Mouse (Mus musculus): ENCODE data around the gene Wdhd1. TPM values are rescaled to one million over a fixed set of nuclear protein-coding genes. Genes with fewer than 3 reads are reported as not detected.

The Wdhd1 gene
- polyA plus RNA-seq, 1 experiment from 2014 or later, result 29.5 TPM

DNA sequence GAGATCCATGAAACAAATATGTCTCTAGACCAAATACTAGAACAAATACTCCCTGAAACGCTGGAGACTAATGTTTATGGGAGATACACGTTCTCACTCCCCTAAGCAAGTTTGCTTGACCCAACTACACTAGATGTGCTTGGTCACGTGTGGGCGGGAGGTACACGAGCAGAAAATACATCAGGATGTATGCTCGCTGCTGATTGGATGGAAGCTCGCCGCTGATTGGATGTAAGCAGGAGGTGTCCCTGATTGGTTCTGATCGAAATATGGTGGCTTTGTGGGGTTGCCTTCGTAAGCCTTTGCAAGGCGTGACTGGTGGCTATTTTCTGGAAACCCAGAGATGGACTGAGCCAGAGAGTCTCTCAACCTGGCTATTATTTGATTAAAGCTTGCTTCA lies 55.1 kb downstream of the Wdhd1 start:
- Histone ChIP-seq H3K4me2 (ENCODE audit: low read depth, low read length) (no peak overlapping the region), H3K9ac (ENCODE audit: low read depth, low read length) (no peak overlapping the region), H3K4me1 (ENCODE audit: control insufficient read depth, low read depth, low read length) (no peaks in the 10 kb centered on the region), H3K27me3 (ENCODE audit: control insufficient read depth, insufficient read depth, low read depth, low read length) (no peaks in the 10 kb centered on the region), H3K9me3 (replicated peaks; ENCODE audit: control insufficient read depth, low read length) (no peaks in the 10 kb centered on the region), H3K27ac (ENCODE audit: low read length) (no peak overlapping the region), H3K36me3 (ENCODE audit: control insufficient read depth, insufficient read depth) (no peaks in the 10 kb centered on the region), H3K4me3 (ENCODE audit: low read depth, low read length) (no peak overlapping the region)
- peak; percentile 48; the same call in 1 of the 2 replicates for ATAC-seq (ENCODE audit: low read depth)
- WGBS (ENCODE audit: insufficient replicate concordance), result 73% methylated on average over 11 of the region's 11 CpGs

GRCm38 (mm10) chr14:47220231-47221025 lies 56.2 kb downstream of the Wdhd1 start:
- Histone ChIP-seq H3K27me3 (ENCODE audit: control insufficient read depth, insufficient read depth, low read depth, low read length) (no peaks in the 10 kb centered on the region), H3K9ac (ENCODE audit: low read depth, low read length) (no peak overlapping the region), H3K36me3 (ENCODE audit: control insufficient read depth, insufficient read depth) (no peaks in the 10 kb centered on the region), H3K27ac (ENCODE audit: low read length) (no peak overlapping the region), H3K4me3 (ENCODE audit: low read depth, low read length) (no peak overlapping the region), H3K4me1 (ENCODE audit: control insufficient read depth, low read depth, low read length) (no peaks in the 10 kb centered on the region), H3K9me3 (replicated peaks; ENCODE audit: control insufficient read depth, low read length) (no peaks in the 10 kb centered on the region), H3K4me2 (ENCODE audit: low read depth, low read length) (no peak overlapping the region)
- ATAC-seq (ENCODE audit: low read depth), result no peak
- WGBS (ENCODE audit: insufficient replicate concordance), result 61% methylated on average over 8 of the region's 8 CpGs

- Histone ChIP-seq H3K9ac (ENCODE audit: low read depth, low read length) (no peak overlapping the region), H3K27me3 (ENCODE audit: control insufficient read depth, insufficient read depth, low read depth, low read length) (no peaks in the 10 kb centered on the region), H3K36me3 (ENCODE audit: control insufficient read depth, insufficient read depth) (no peaks in the 10 kb centered on the region), H3K4me2 (ENCODE audit: low read depth, low read length) (no peak overlapping the region), H3K4me3 (ENCODE audit: low read depth, low read length) (no peak overlapping the region), H3K4me1 (ENCODE audit: control insufficient read depth, low read depth, low read length) (no peaks in the 10 kb centered on the region), H3K9me3 (replicated peaks; ENCODE audit: control insufficient read depth, low read length) (no peaks in the 10 kb centered on the region), H3K27ac (ENCODE audit: low read length) (no peak overlapping the region)
- WGBS (ENCODE audit: insufficient replicate concordance), result 76% methylated on average over 9 of the region's 9 CpGs
- no peak for ATAC-seq (ENCODE audit: low read depth)
These were observed 57.7 kb downstream of the Wdhd1 start for GRCm38 (mm10) chr14:47218766-47219606.

DNA sequence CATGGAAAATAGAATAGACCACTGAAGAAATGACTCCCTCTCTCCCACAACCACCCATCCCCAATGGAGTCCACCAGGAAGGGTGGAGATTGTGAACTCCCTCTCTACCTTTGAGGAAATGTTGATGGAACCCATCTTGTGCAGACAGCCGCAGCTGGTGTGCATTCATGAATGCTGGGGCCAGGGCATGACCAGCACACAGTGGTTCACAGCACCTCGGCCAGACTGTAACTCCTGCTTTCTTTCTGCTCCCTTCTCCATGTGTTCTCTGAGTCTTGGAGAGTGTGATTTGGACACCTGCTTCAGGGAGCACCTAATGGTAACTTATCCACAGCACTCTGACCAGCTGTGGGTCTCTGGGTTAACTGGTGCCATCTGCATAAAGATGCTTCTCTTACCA lies 60.1 kb downstream of the Wdhd1 start:
- H3K36me3 ChIP-seq (ENCODE audit: control insufficient read depth, insufficient read depth), result no peaks in the 10 kb centered on the region
- 61% methylated on average over 2 of the region's 2 CpGs for WGBS (ENCODE audit: insufficient replicate concordance)
- no peak overlapping the region for H3K27ac ChIP-seq (ENCODE audit: low read length)
- no peaks in the 10 kb centered on the region for H3K4me1 ChIP-seq (ENCODE audit: control insufficient read depth, low read depth, low read length)
- no peak overlapping the region for H3K4me2 ChIP-seq (ENCODE audit: low read depth, low read length)
- no peaks in the 10 kb centered on the region for H3K9me3 ChIP-seq (replicated peaks; ENCODE audit: control insufficient read depth, low read length)
- no peak overlapping the region for H3K4me3 ChIP-seq (ENCODE audit: low read depth, low read length)
- no peaks in the 10 kb centered on the region for H3K27me3 ChIP-seq (ENCODE audit: control insufficient read depth, insufficient read depth, low read depth, low read length)
- no peak overlapping the region for H3K9ac ChIP-seq (ENCODE audit: low read depth, low read length)
- no peak for ATAC-seq (ENCODE audit: low read depth)

DNA sequence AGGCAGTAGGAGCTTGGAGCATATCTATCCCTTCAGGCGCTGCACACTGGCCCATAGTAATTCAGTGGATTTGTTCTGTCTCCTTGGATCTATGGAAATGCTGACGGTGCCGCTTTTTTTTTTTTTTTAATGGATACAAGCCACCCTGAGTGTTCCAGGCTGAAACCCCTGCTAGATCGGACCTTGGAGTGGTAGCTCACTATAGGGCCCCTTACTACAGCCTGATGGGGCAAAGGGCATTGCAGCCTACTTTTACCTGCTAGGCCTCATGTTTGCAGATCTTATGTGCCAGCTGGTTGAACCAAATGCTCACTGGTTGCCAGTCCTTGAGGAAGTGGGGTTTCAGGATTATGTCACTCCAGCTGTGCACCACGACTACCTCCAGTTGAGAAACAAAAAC lies 62.3 kb downstream of the Wdhd1 start:
- no peaks in the 10 kb centered on the region for H3K9me3 ChIP-seq (replicated peaks; ENCODE audit: control insufficient read depth, low read length)
- H3K27me3 ChIP-seq (ENCODE audit: control insufficient read depth, insufficient read depth, low read depth, low read length), result no peaks in the 10 kb centered on the region
- no peaks in the 10 kb centered on the region for H3K36me3 ChIP-seq (ENCODE audit: control insufficient read depth, insufficient read depth)
- no peak overlapping the region for H3K4me3 ChIP-seq (ENCODE audit: low read depth, low read length)
- WGBS (ENCODE audit: insufficient replicate concordance), result 62% methylated on average over 5 of the region's 5 CpGs
- H3K9ac ChIP-seq (ENCODE audit: low read depth, low read length), result no peak overlapping the region
- H3K4me2 ChIP-seq (ENCODE audit: low read depth, low read length), result no peak overlapping the region
- no peaks in the 10 kb centered on the region for H3K4me1 ChIP-seq (ENCODE audit: control insufficient read depth, low read depth, low read length)
- ATAC-seq (ENCODE audit: low read depth), result no peak
- no peak overlapping the region for H3K27ac ChIP-seq (ENCODE audit: low read length)

DNA sequence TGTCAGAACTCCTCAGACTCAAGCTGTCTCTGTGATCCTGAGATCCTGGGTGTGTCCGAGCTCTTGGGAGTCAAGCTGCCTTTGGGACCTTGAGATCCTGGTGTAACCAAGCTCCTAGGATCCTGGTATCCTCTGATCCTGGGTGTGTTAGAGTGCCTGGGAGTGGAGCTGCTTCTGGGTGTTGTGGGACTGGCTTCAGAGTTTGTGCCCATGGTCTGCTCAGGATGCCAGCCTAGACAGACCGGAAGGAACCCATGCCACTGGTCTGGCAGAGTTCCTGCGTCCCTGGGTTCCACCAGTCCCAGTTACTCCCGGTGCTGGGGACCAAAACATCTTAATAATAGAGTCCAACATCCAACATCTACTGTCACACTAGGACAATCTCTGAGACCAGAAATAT lies 63.4 kb downstream of the Wdhd1 start:
- H3K9ac ChIP-seq (ENCODE audit: low read depth, low read length), result no peak overlapping the region
- H3K4me1 ChIP-seq (ENCODE audit: control insufficient read depth, low read depth, low read length), result no peaks in the 10 kb centered on the region
- no peaks in the 10 kb centered on the region for H3K27me3 ChIP-seq (ENCODE audit: control insufficient read depth, insufficient read depth, low read depth, low read length)
- no peaks in the 10 kb centered on the region for H3K9me3 ChIP-seq (replicated peaks; ENCODE audit: control insufficient read depth, low read length)
- 61% methylated on average over 4 of the region's 4 CpGs for WGBS (ENCODE audit: insufficient replicate concordance)
- H3K4me3 ChIP-seq (ENCODE audit: low read depth, low read length), result no peak overlapping the region
- no peaks in the 10 kb centered on the region for H3K36me3 ChIP-seq (ENCODE audit: control insufficient read depth, insufficient read depth)
- ATAC-seq (ENCODE audit: low read depth), result no peak
- no peak overlapping the region for H3K4me2 ChIP-seq (ENCODE audit: low read depth, low read length)
- no peak overlapping the region for H3K27ac ChIP-seq (ENCODE audit: low read length)

DNA sequence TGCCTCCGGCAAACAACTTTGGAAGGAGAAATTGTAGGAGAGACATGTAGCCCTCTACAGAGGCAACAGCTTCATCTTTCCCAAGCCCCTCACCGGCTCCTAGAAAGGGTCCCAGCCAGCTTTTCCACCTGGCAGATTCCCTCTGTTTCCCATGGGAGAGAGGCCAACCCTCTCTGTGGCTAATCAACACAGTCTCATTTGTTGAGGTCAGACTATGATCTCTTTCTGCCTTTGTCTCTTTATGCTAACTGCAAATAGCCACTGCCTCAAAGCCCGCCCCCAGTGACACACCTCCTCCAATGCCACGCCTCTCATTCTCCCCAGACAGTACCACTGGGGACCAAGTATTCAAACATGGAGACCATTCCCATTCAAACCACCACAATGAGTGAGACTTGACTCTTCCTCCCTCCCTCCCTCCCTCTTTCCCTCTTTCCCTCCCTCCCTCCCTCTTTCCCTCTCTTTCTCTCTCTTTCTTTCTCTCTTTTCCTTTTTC lies 66.9 kb downstream of the Wdhd1 start:
- Histone ChIP-seq H3K4me1 (ENCODE audit: control insufficient read depth, low read depth, low read length) (no peaks in the 10 kb centered on the region), H3K27ac (ENCODE audit: low read length) (no peak overlapping the region), H3K36me3 (ENCODE audit: control insufficient read depth, insufficient read depth) (no peaks in the 10 kb centered on the region), H3K4me3 (ENCODE audit: low read depth, low read length) (no peak overlapping the region), H3K9me3 (replicated peaks; ENCODE audit: control insufficient read depth, low read length) (no peaks in the 10 kb centered on the region), H3K27me3 (ENCODE audit: control insufficient read depth, insufficient read depth, low read depth, low read length) (no peaks in the 10 kb centered on the region), H3K4me2 (ENCODE audit: low read depth, low read length) (no peak overlapping the region), H3K9ac (ENCODE audit: low read depth, low read length) (no peak overlapping the region)
- WGBS (ENCODE audit: insufficient replicate concordance), result 73% methylated on average over 4 of the region's 4 CpGs
- no peak for ATAC-seq (ENCODE audit: low read depth)

DNA sequence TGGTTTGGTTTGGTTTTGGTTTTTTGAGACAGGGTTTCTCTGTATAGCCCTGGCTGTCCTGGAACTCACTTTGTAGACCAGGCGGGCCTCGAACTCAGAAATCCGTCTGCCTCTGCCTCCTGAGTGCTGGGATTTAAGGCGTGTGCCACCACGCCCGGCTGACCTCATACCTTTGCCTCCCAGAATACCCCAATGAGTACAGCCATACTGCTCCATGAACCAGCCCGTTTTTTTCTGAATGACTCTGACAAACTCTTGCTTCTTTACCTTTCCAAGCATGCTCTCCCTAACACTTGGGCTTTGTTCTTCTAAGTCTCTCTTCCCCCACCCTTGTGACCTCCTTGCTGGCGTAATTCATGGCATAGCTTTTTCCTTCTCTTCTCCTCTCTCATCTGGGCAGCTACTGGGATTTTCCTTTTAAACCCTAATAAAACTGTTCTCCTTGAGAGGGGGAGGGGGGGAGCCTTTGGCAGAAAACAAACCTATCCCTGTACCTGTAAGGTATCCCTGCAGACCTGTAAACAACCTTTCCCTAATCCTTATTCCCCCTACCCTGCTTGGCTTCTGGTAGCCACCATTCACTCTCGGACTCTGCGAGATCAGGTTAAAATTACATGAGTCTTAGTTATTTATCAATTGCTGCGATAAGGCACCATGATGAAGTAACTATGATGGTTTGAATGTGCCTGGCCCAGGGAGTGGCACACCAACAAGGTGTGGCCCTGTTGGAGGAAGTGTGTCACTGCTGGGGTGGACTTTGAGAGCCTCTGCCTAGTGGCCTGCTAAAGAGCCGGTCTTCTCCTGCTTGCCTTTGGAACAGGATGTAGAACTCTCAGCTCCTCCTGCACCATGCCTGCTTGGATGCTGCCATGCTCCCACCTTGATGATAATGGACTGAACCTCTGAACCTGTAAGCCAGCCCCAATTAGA lies 67.8 kb downstream of the Wdhd1 start:
- H3K9me3 ChIP-seq (replicated peaks; ENCODE audit: control insufficient read depth, low read length), result no peaks in the 10 kb centered on the region
- H3K27me3 ChIP-seq (ENCODE audit: control insufficient read depth, insufficient read depth, low read depth, low read length), result no peaks in the 10 kb centered on the region
- no peak for ATAC-seq (ENCODE audit: low read depth)
- H3K4me1 ChIP-seq (ENCODE audit: control insufficient read depth, low read depth, low read length), result no peaks in the 10 kb centered on the region
- H3K4me3 ChIP-seq (ENCODE audit: low read depth, low read length), result no peak overlapping the region
- no peak overlapping the region for H3K9ac ChIP-seq (ENCODE audit: low read depth, low read length)
- 75% methylated on average over 12 of the region's 12 CpGs for WGBS (ENCODE audit: insufficient replicate concordance)
- H3K27ac ChIP-seq (ENCODE audit: low read length), result no peak overlapping the region
- H3K4me2 ChIP-seq (ENCODE audit: low read depth, low read length), result no peak overlapping the region
- H3K36me3 ChIP-seq (ENCODE audit: control insufficient read depth, insufficient read depth), result no peaks in the 10 kb centered on the region
